Mouse (Mus musculus) olfactory bulb, adult 2 months (tissue): Measurements from ENCODE around the gene Lsm4.

Experiments used
- CTCF ChIP-seq: fragments of 200-500 bp; IDR thresholded peaks from 2 replicates; pipeline ENCODE4 v1.5.1; 2012; ENCODE audit warnings: low read depth, mild to moderate bottlenecking, low read length, moderate library complexity; ENCODE audit not compliant: insufficient read depth
- POLR2A ChIP-seq: fragments of 200-500 bp; IDR thresholded peaks from 2 replicates; pipeline ENCODE4 v1.6.1; 2012; ENCODE audit warnings: mild to moderate bottlenecking, low read depth, low read length, moderate library complexity; ENCODE audit not compliant: insufficient read depth

GRCm38 (mm10) chr8:70695318-70696018 is 22.4 kb downstream of the Lsm4 start:
- TF ChIP-seq CTCF (no peak), POLR2A (no peak)
